Mouse (Mus musculus): ENCODE results near the gene Grk2. TPM values are rescaled to one million over a fixed set of nuclear protein-coding genes. Genes with fewer than 3 reads are reported as not detected.

Grk2 gene
- polyA plus RNA-seq, 1 experiment: 60.3 TPM

DNA sequence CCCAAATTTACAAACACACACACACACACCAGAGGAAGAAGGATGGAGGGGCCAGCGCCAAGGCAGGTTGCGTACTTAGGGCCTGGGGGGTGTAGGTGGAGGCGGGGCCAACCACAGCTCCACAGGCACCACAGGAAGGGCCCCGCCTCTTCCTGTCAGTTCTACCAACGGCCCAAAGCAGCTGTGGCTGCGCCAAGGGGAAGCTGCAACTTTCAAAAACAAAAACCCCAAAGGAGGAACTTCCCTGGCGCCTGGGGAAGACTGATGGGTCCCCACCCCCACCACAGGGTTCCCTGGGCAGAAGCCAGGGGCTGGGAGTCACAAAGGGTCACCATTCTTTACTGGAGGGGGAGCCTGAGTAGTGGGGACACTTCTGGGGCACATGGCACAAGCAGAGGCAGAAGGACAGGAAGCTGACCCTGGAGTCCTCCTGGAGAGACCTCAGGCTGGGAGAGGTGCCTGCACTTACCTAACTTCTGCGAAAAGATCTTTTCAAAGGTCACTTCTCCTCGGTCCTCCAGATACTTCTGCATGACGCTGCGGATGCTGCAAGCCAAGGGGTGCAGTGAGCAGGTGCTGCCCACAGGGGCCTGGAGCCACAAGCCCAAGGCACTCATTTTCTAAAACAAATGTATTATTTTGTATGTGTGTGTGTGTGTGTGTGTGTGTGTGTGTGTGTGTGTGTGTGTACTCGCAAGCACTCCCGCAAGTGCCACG lies 11.5 kb downstream of the Grk2 start:
- peak; percentile 88 for DNase-seq
- H3K4me1 ChIP-seq (ENCODE audit: control insufficient read depth, insufficient read depth, low read length): peaks cover 5% of the 10 kb centered on the region; the same call in 1 of the 2 replicates
- H3K27ac ChIP-seq (ENCODE audit: insufficient read depth, low read depth, low read length): peak overlapping the region; percentile 62
- H3K36me3 ChIP-seq (ENCODE audit: control insufficient read depth, insufficient read depth, low read length): no peaks in the 10 kb centered on the region; the same call in 1 of the 2 replicates
- no peaks in the 10 kb centered on the region for H3K27me3 ChIP-seq (replicated peaks; ENCODE audit: control insufficient read depth, insufficient read depth, low read length)
- TF ChIP-seq CTCF (conservative IDR thresholded peaks at IDR 0.05; ENCODE audit: insufficient read depth, insufficient read length, low read depth, low read length): no peak
- no peak for TF ChIP-seq POLR2A (IDR thresholded peaks at IDR 0.05; ENCODE audit: low read depth, low read length)
- H3K4me3 ChIP-seq (ENCODE audit: insufficient read depth, low read depth, low read length): no peak overlapping the region
- WGBS: 44% methylated on average over 14 of the region's 14 CpGs

DNA sequence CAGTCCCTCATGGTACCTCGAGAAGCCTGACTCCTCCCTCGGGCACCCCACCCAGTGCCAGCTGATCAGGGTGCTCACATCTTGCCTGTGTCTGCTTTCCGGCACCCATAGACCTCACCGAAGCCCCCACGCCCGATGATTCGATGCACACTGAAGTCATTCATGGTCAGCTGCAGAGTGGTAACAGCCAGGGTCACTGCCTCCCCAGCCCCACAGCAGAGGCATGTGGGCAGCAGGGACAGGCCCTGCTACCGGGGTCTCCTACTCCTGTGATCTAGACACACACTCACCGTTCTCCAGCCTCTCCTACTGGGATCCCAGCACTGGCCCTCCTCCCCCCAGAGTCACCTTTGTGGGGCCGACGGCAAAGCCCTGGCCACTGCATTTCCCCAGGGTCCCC lies 14.9 kb downstream of the Grk2 start:
- TF ChIP-seq POLR2A (IDR thresholded peaks at IDR 0.05; ENCODE audit: low read depth, low read length): no peak
- no peak for TF ChIP-seq CTCF (conservative IDR thresholded peaks at IDR 0.05; ENCODE audit: insufficient read depth, insufficient read length, low read depth, low read length)
- H3K4me3 ChIP-seq (ENCODE audit: insufficient read depth, low read depth, low read length): no peak overlapping the region
- no peaks in the 10 kb centered on the region for H3K27me3 ChIP-seq (replicated peaks; ENCODE audit: control insufficient read depth, insufficient read depth, low read length)
- H3K27ac ChIP-seq (ENCODE audit: insufficient read depth, low read depth, low read length): no peak overlapping the region
- DNase-seq: no peak
- 94% methylated on average over 11 of the region's 11 CpGs for WGBS
- H3K4me1 ChIP-seq (ENCODE audit: control insufficient read depth, insufficient read depth, low read length): no peaks in the 10 kb centered on the region
- no peaks in the 10 kb centered on the region; the same call in 1 of the 2 replicates for H3K36me3 ChIP-seq (ENCODE audit: control insufficient read depth, insufficient read depth, low read length)

DNA sequence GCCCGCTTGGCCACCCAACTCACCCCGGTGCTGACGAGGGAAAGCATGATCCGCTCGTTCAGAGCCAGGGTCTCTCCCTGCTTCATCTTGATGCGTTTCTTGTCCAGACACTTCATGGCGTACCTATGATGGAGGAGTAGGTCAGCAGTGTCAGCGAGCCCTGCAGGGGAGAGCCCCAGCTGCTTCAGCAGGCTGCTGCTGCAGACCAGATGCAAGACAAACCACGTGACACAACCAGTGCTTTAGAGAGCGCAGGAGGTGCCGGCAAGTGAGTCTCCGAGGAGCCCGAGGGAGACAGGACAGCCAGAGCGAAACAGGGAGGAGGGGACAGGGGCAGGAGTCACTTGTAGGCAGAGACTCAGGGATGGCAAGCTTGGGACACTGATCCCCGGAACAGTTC lies 15.3 kb downstream of the Grk2 start:
- no peaks in the 10 kb centered on the region for H3K4me1 ChIP-seq (ENCODE audit: control insufficient read depth, insufficient read depth, low read length)
- TF ChIP-seq POLR2A (IDR thresholded peaks at IDR 0.05; ENCODE audit: low read depth, low read length): no peak
- TF ChIP-seq CTCF (conservative IDR thresholded peaks at IDR 0.05; ENCODE audit: insufficient read depth, insufficient read length, low read depth, low read length): no peak
- no peaks in the 10 kb centered on the region; the same call in 1 of the 2 replicates for H3K36me3 ChIP-seq (ENCODE audit: control insufficient read depth, insufficient read depth, low read length)
- H3K4me3 ChIP-seq (ENCODE audit: insufficient read depth, low read depth, low read length): no peak overlapping the region
- WGBS: 82% methylated on average over 15 of the region's 15 CpGs
- no peaks in the 10 kb centered on the region for H3K27me3 ChIP-seq (replicated peaks; ENCODE audit: control insufficient read depth, insufficient read depth, low read length)
- no peak overlapping the region for H3K27ac ChIP-seq (ENCODE audit: insufficient read depth, low read depth, low read length)
- no peak for DNase-seq

DNA sequence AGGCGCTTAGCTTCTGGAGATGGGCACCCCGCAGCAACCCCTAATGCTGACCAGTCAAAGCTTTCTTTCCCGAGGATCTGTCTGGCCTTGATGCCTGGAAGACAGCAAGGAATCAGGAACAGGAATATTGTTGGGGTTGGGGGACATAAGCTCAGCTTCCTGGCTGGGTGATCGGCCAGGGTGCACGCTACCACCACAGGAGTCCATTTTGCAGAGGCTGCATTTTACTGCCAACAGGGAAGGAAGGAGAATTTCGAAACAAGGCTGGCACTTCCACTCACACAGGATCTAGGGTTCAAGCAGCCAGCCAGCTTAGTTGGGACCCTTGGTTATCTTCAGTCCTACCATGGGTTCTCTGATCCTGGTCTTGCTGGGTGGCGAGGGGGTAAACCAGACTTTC lies 22.4 kb downstream of the Grk2 start:
- Histone ChIP-seq H3K27ac (ENCODE audit: insufficient read depth, low read depth, low read length) (no peak overlapping the region), H3K27me3 (replicated peaks; ENCODE audit: control insufficient read depth, insufficient read depth, low read length) (no peaks in the 10 kb centered on the region)

DNA sequence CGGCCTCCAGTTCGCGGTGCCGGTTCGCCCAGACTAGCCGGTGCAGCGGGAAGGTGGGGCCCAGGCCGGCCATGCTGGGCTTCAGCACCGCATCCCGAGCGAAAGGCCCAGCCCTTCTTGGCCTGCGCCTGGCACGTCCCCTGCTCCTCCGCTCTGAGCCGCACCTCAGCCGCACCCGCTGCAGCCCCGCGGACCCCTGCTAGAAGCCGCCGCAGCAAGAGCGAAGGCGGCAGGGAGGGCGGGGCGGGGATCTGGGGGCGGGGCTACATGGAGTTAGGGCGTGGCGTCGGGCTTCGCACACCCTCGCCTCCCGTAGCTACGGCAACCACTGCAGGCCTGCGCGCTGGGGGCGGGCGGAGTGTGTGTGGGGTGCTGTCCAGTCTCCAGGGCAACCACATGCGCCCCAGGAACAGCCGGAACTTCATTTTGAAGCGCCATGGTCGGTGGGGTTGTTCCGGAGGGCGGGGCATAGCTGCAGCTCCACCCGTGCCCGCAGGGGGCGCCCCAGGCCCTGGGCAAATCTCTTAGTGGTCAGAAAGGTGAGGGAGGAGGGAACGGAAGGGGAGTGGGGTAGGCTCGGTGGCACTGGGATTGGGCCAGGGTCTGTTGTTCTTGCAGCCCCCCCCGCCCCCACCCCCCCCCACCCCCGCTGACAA lies 23.0 kb downstream of the Grk2 start, which contains the start of gene Ankrd13d:
Ankrd13d (minus strand) TSS at position 240 of the 656 bp plus-strand sequence.
- Histone ChIP-seq H3K36me3 (ENCODE audit: control insufficient read depth, insufficient read depth, low read length) (no peaks in the 10 kb centered on the region), H3K27me3 (replicated peaks; ENCODE audit: control insufficient read depth, insufficient read depth, low read length) (no peaks in the 10 kb centered on the region), H3K27ac (ENCODE audit: insufficient read depth, low read depth, low read length) (no peak within 1 kb of the TSS), H3K4me1 (ENCODE audit: control insufficient read depth, insufficient read depth, low read length) (no peaks in the 10 kb centered on the region), H3K4me3 (ENCODE audit: insufficient read depth, low read depth, low read length) (peak within 1 kb of the TSS; percentile 84)
- TF ChIP-seq POLR2A (IDR thresholded peaks at IDR 0.05; ENCODE audit: low read depth, low read length) (no peak), CTCF (conservative IDR thresholded peaks at IDR 0.05; ENCODE audit: insufficient read depth, insufficient read length, low read depth, low read length) (peak; percentile 64)
- peak; percentile 85 for DNase-seq
- WGBS: under 1% methylated on average over 48 of the region's 50 CpGs

More for the DNA sequence above, 22.4 kb downstream of the Grk2 start:
- DNase-seq: no peak
- TF ChIP-seq POLR2A (IDR thresholded peaks at IDR 0.05; ENCODE audit: low read depth, low read length): no peak
- TF ChIP-seq CTCF (conservative IDR thresholded peaks at IDR 0.05; ENCODE audit: insufficient read depth, insufficient read length, low read depth, low read length): no peak
- Histone ChIP-seq H3K4me3 (ENCODE audit: insufficient read depth, low read depth, low read length) (no peak overlapping the region), H3K4me1 (ENCODE audit: control insufficient read depth, insufficient read depth, low read length) (no peaks in the 10 kb centered on the region), H3K36me3 (ENCODE audit: control insufficient read depth, insufficient read depth, low read length) (no peaks in the 10 kb centered on the region)
- WGBS: 39% methylated on average over 7 of the region's 7 CpGs

DNA sequence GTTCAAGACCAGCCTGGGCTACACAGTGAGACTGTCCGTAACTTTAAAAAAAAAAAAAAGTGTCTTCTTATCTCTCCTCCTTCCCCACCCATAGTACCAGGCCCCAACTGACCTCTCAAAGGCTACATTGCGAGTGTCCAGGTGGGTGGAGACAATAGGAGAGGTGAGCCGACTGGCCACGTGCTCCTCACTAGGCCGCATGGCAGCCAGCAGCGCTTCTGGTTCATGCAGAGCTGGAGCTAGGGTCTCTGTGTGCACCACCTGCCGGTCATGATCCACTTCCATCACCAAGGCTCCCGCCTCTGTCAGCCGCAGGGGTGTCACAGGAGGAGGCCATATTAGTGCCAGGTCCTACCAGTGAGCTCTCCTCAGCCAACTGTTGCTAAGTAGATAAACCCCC lies 25.6 kb downstream of the Grk2 start:
- WGBS: 98% methylated on average over 9 of the region's 9 CpGs
- no peaks in the 10 kb centered on the region for H3K27me3 ChIP-seq (replicated peaks; ENCODE audit: control insufficient read depth, insufficient read depth, low read length)
- no peak overlapping the region for H3K4me3 ChIP-seq (ENCODE audit: insufficient read depth, low read depth, low read length)
- no peaks in the 10 kb centered on the region for H3K4me1 ChIP-seq (ENCODE audit: control insufficient read depth, insufficient read depth, low read length)
- no peak for DNase-seq
- no peak overlapping the region for H3K27ac ChIP-seq (ENCODE audit: insufficient read depth, low read depth, low read length)
- H3K36me3 ChIP-seq (ENCODE audit: control insufficient read depth, insufficient read depth, low read length): no peaks in the 10 kb centered on the region
- TF ChIP-seq POLR2A (IDR thresholded peaks at IDR 0.05; ENCODE audit: low read depth, low read length) (no peak), CTCF (conservative IDR thresholded peaks at IDR 0.05; ENCODE audit: insufficient read depth, insufficient read length, low read depth, low read length) (no peak)

DNA sequence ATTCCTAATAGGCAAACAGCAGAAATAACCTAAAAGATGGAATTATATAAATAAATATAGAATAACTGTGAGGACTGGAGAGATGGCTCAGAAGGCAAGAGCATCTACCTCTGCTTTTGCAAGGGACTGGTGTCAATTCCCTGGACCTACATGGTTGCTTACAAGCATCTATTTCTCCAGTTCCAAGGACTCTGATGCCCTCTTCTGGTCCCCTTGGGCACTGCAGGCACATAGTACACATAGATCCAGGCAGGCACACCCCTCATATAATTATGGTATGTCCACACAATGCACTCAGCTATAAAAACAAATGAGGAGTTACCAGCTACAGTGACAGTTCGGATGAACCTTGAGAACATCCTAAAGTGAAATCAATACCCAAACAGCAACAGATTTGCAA lies 26.5 kb downstream of the Grk2 start:
- Histone ChIP-seq H3K4me3 (ENCODE audit: insufficient read depth, low read depth, low read length) (no peak overlapping the region), H3K27ac (ENCODE audit: insufficient read depth, low read depth, low read length) (no peak overlapping the region), H3K27me3 (replicated peaks; ENCODE audit: control insufficient read depth, insufficient read depth, low read length) (no peaks in the 10 kb centered on the region), H3K36me3 (ENCODE audit: control insufficient read depth, insufficient read depth, low read length) (no peaks in the 10 kb centered on the region), H3K4me1 (ENCODE audit: control insufficient read depth, insufficient read depth, low read length) (no peaks in the 10 kb centered on the region)
- DNase-seq: no peak
- 100% methylated on average over 1 of the region's 1 CpGs for WGBS
- TF ChIP-seq CTCF (conservative IDR thresholded peaks at IDR 0.05; ENCODE audit: insufficient read depth, insufficient read length, low read depth, low read length) (peak; percentile 27; the same call in 1 of the 2 replicates), POLR2A (IDR thresholded peaks at IDR 0.05; ENCODE audit: low read depth, low read length) (no peak)
